Mouse (Mus musculus): Measurements from ENCODE around the gene Sae1. TPM values are rescaled to one million over a fixed set of nuclear protein-coding genes. Genes with fewer than 3 reads are reported as not detected.

The Sae1 gene
- polyA plus RNA-seq, 1 experiment, result 95.8 TPM

DNA sequence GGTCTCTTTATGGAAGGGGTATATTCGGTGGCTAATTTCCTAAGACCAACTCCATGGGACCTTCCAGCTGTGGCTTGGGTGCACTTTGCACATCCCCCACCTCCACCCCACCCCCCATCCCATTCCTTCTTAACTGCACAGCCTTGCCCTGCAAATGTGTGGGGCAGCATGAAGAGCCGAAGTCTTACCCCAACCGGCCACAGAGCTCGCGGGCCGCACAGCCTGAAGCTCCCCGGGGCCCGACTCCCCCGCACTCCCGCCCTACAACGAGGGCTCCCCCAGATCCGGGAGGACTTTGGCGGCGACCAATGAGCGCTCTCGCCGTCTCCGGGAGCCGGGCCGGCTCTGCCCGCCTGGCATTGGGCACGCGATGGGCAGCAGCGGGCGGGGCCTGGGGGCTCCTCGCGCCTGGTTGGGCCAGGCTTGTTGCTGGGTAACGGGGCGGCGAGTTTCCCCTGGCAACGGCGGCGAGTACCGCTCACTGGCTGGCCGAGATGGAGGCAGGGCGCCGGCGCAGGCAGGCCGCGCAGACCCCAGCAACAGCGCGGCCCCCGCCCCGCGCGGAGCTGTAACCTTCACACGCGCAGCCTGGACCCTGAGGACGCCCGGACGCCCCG lies 88.1 kb downstream of the Sae1 start:
- TF ChIP-seq POLR2A (IDR thresholded peaks at IDR 0.05; ENCODE audit: extremely low read depth, insufficient read depth, low read length) (peak; percentile 36; the same call in 1 of the 2 replicates), CTCF (IDR thresholded peaks at IDR 0.05; ENCODE audit: extremely low read depth, insufficient read depth, low read length) (no peak)
- Histone ChIP-seq H3K27ac (ENCODE audit: insufficient read depth, low read length) (peak overlapping the region; percentile 12; the same call in 1 of the 2 replicates), H3K4me3 (ENCODE audit: insufficient read depth, low read length) (peak overlapping the region; percentile 41), H3K4me1 (ENCODE audit: control insufficient read depth, insufficient read depth, low read length) (peaks cover 7% of the 10 kb centered on the region)

DNA sequence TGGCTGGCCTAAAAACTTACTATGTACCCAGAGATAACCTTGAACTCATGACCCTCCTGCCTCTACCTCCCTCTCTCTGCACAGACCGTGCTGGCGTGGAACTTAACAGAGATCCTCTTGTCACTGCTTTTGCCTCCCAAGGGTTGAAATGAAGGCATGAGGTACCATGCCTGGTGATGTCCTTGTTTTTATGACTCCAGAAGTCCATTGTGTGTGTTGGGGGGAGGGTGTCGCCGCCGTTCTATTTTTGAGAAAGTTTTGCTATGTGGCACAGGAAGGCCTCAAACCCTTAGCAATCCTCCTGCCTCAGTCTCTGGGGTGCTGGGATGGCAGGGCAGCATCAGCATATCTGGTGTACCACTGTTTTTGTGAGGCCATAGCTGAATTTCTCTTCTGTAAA lies 88.7 kb downstream of the Sae1 start:
- H3K4me3 ChIP-seq (ENCODE audit: insufficient read depth, low read length), result peak overlapping the region; percentile 41
- H3K4me1 ChIP-seq (ENCODE audit: control insufficient read depth, insufficient read depth, low read length), result peaks cover 7% of the 10 kb centered on the region
- TF ChIP-seq CTCF (IDR thresholded peaks at IDR 0.05; ENCODE audit: extremely low read depth, insufficient read depth, low read length), result no peak
- TF ChIP-seq POLR2A (IDR thresholded peaks at IDR 0.05; ENCODE audit: extremely low read depth, insufficient read depth, low read length), result no peak
- H3K27ac ChIP-seq (ENCODE audit: insufficient read depth, low read length), result peak overlapping the region; percentile 12; the same call in 1 of the 2 replicates

DNA sequence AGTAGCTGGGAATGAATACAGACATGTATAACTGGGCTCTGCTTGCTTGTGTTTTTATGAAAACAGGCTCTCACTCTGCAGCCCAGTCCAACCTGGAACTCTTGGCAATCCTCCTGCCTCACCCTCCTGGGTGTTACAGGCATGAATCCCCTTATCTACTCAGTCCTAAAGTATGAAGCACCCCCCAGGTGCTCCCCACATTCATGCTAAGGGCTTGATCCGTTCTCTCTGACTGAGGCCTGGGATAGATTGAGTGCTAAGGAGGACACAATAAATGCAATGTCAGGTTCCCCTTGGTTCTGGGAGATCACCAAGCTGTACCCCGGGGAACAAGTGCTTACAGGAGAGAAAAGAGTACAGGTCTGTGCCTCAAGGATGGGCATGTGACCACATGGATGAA lies 90.0 kb downstream of the Sae1 start:
- H3K4me1 ChIP-seq (ENCODE audit: control insufficient read depth, insufficient read depth, low read length), result peaks cover 7% of the 10 kb centered on the region
- TF ChIP-seq CTCF (IDR thresholded peaks at IDR 0.05; ENCODE audit: extremely low read depth, insufficient read depth, low read length), result no peak
- TF ChIP-seq POLR2A (IDR thresholded peaks at IDR 0.05; ENCODE audit: extremely low read depth, insufficient read depth, low read length), result no peak
- H3K27ac ChIP-seq (ENCODE audit: insufficient read depth, low read length), result no peak overlapping the region
- no peak overlapping the region for H3K4me3 ChIP-seq (ENCODE audit: insufficient read depth, low read length)

DNA sequence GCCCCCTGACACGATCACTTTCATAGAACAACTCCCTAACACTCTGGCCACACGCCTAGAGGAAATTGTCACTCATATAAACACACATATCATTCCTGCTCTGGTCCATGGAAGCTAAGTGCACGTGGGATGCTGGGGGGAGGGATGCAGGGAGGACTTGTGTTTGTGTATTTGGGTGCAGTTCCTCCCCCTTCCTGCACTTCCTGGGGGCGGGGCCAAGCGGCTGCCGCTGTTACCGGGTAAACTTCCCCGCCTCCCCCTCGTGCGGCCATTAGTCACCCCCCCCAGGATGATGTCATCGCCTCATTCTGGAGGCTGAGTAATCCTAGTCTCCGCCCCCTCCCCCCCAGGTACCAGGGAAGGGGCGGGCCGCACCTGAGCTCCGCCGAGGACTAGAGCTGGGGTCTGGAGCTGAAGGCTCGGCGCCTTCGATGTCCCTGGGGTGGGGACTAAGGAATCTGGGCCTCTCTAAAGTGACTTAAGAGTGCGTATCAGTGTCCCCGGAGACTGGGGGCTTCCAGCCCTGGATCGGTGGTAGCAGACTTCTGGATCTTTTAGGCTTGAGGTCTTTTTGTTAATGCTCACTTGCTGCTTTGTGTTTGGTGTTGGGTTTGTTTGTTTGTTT lies 90.7 kb downstream of the Sae1 start:
- peak overlapping the region; percentile 3; the same call in 1 of the 2 replicates for H3K4me3 ChIP-seq (ENCODE audit: insufficient read depth, low read length)
- TF ChIP-seq POLR2A (IDR thresholded peaks at IDR 0.05; ENCODE audit: extremely low read depth, insufficient read depth, low read length) (no peak), CTCF (IDR thresholded peaks at IDR 0.05; ENCODE audit: extremely low read depth, insufficient read depth, low read length) (no peak)
- H3K27ac ChIP-seq (ENCODE audit: insufficient read depth, low read length), result peak overlapping the region; percentile 91; the same call in 1 of the 2 replicates
- peaks cover 7% of the 10 kb centered on the region for H3K4me1 ChIP-seq (ENCODE audit: control insufficient read depth, insufficient read depth, low read length)

DNA sequence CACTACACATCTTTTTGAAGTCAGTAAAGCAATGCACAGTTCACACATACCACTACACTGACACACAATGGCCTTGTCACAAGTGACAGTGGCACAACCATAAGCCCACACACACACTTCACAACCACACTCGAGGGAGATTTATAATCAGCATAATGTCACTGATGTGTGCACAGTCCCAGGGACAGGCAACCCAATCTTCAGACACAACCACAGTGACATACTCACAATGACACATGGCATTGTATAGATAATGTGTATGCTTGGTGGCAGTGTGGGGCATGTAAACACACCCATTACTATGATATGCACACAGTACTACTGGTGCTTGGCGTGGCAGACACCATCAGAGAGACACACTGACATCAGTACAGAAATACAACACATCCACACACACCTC lies 91.5 kb downstream of the Sae1 start:
- no peak for TF ChIP-seq CTCF (IDR thresholded peaks at IDR 0.05; ENCODE audit: extremely low read depth, insufficient read depth, low read length)
- TF ChIP-seq POLR2A (IDR thresholded peaks at IDR 0.05; ENCODE audit: extremely low read depth, insufficient read depth, low read length), result no peak

DNA sequence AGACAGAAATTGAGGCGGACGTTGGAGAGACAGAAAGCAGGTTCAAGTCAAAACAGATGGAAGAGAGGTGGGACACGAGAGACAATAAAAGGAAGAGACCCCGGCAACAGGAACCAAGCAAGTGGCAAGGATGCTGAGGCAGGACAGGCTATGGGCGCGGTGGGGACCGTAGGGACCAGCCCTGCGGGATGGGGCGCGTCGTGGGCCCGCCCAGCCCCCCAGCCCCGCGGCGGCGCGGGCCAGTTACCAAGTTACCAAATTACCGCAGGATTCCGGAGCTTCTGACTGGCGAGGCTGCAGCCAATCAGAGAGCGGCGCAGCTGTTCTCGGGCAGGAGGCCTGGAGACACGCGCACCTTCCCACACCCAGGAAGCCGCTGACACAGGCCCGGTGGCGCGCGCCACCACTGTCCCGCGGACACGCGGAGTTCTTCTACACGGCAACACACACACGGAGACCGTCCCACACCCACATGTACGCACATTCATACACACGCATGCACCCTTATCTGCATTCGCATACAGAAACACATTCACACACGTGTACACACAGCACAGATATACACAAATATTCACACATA lies 92.2 kb downstream of the Sae1 start:
- peaks cover 7% of the 10 kb centered on the region for H3K4me1 ChIP-seq (ENCODE audit: control insufficient read depth, insufficient read depth, low read length)
- peak overlapping the region; percentile 91 for H3K27ac ChIP-seq (ENCODE audit: insufficient read depth, low read length)
- H3K4me3 ChIP-seq (ENCODE audit: insufficient read depth, low read length), result peak overlapping the region; percentile 61
- TF ChIP-seq POLR2A (IDR thresholded peaks at IDR 0.05; ENCODE audit: extremely low read depth, insufficient read depth, low read length), result no peak; the same call in 1 of the 2 replicates
- no peak for TF ChIP-seq CTCF (IDR thresholded peaks at IDR 0.05; ENCODE audit: extremely low read depth, insufficient read depth, low read length)

More for the DNA sequence above, 91.5 kb downstream of the Sae1 start:
- H3K4me3 ChIP-seq (ENCODE audit: insufficient read depth, low read length), result no peak overlapping the region; the same call in 1 of the 2 replicates
- H3K27ac ChIP-seq (ENCODE audit: insufficient read depth, low read length), result peak overlapping the region; percentile 91
- H3K4me1 ChIP-seq (ENCODE audit: control insufficient read depth, insufficient read depth, low read length), result peaks cover 7% of the 10 kb centered on the region

DNA sequence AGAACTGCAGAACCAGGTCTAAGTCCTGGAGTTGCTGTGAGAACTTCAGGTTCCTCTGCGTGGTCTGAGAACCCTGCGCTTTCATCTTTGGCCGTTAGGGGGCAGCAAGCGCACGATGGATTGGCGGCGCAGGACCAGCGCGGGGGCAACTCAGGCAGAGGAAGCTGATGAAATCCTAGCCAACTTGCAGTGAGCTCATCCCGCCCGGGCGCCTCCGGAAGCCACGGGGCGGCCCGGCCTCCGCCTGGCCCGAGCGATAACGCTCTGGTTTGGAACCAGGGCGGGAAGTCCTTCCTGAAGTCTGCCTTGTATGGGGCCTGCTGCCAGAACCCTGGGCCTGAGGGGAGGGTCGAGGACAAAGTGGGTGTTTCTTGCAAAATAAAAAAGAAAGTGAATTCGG lies 92.8 kb downstream of the Sae1 start:
- TF ChIP-seq POLR2A (IDR thresholded peaks at IDR 0.05; ENCODE audit: extremely low read depth, insufficient read depth, low read length), result no peak
- TF ChIP-seq CTCF (IDR thresholded peaks at IDR 0.05; ENCODE audit: extremely low read depth, insufficient read depth, low read length), result peak; percentile 95
- H3K4me1 ChIP-seq (ENCODE audit: control insufficient read depth, insufficient read depth, low read length), result peaks cover 7% of the 10 kb centered on the region
- H3K27ac ChIP-seq (ENCODE audit: insufficient read depth, low read length), result peak overlapping the region; percentile 85
- H3K4me3 ChIP-seq (ENCODE audit: insufficient read depth, low read length), result peak overlapping the region; percentile 61

DNA sequence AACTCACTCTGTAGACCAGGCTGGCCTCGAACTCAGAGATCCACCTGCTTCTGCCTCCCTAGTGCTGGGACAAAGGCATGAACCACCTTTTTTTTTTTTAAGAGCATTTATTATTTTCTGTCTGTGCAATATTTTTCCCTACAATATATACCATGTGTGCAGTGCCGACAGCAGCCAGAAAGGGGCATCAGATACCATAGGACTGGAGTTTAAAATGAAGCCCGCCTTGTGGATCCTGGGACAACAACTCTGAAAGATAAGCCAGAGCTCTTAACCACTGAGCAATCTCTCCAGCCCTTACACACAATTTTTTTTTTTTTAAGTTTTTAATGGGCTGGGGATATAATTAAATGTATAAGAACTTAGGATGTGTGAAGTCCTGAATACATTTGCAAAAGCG lies 93.3 kb downstream of the Sae1 start:
- TF ChIP-seq CTCF (IDR thresholded peaks at IDR 0.05; ENCODE audit: extremely low read depth, insufficient read depth, low read length), result peak; percentile 41; the same call in 1 of the 2 replicates
- TF ChIP-seq POLR2A (IDR thresholded peaks at IDR 0.05; ENCODE audit: extremely low read depth, insufficient read depth, low read length), result no peak
- Histone ChIP-seq H3K4me3 (ENCODE audit: insufficient read depth, low read length) (no peak overlapping the region; the same call in 1 of the 2 replicates), H3K27ac (ENCODE audit: insufficient read depth, low read length) (no peak overlapping the region), H3K4me1 (ENCODE audit: control insufficient read depth, insufficient read depth, low read length) (peaks cover 7% of the 10 kb centered on the region)

DNA sequence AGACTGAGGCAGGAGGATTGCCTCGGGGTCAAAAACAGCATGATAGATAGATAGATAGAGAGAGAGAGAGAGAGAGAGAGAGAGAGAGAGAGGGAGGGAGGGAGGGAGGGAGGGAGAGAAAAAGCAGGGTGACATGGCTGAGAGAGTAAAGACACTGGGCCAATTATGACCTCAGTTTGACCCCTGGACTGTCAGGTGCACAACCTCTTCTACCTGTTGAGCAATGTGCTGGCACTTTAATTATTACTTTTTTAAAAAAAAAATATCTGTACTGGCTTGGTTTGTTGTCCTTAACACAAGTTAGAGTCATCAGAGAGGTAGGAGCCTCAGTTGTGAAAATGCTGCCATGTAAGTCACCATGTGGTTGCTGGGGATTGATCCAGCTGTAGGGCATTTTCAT lies 99.8 kb downstream of the Sae1 start:
- TF ChIP-seq POLR2A (IDR thresholded peaks at IDR 0.05; ENCODE audit: extremely low read depth, insufficient read depth, low read length) (no peak), CTCF (IDR thresholded peaks at IDR 0.05; ENCODE audit: extremely low read depth, insufficient read depth, low read length) (no peak)
- Histone ChIP-seq H3K27ac (ENCODE audit: insufficient read depth, low read length) (no peak overlapping the region), H3K4me1 (ENCODE audit: control insufficient read depth, insufficient read depth, low read length) (no peaks in the 10 kb centered on the region), H3K4me3 (ENCODE audit: insufficient read depth, low read length) (no peak overlapping the region)

All from cortical plate, adult 2 months (tissue).